Mouse (Mus musculus) urinary bladder, adult 2 months (tissue): Measurements from ENCODE around the gene Foxp1. TPM values are rescaled to one million over a fixed set of nuclear protein-coding genes. Genes with fewer than 3 reads are reported as not detected.

ENCODE experiments used
- polyA plus RNA-seq: library from polyadenylated mRNA; depleted of rRNA; stranded (reverse); fragments of >200 nt; gene quantifications from 2 replicates; pipeline ENCODE4 v1.2.3, GENCODE M21; 2012; rRNA removed

Gene Foxp1
- polyA plus RNA-seq, 1 experiment = 46.5 TPM

Other genes starting within 250 kb of the Foxp1 start
- 42.9 and 47.3 TPM in 2 replicates for gene Eif4e3, start 144.1 kb upstream of the Foxp1 start, polyA plus RNA-seq
- gene Gm20696, start 144.1 kb upstream of the Foxp1 start, polyA plus RNA-seq = 1.2 and 2.5 TPM in 2 replicates
- gene Gpr27, start 170.0 kb upstream of the Foxp1 start, polyA plus RNA-seq = 4.2 and 6.6 TPM in 2 replicates
- not detected in 2 replicates for gene Prok2, start 203.7 kb upstream of the Foxp1 start, polyA plus RNA-seq